Mouse (Mus musculus) small intestine, adult 2 months (tissue): ENCODE measurements around the gene Pde4dip.

Experiments
- CTCF ChIP-seq: fragments of 200-500 bp; IDR thresholded peaks from 2 replicates; pipeline ENCODE4 v1.5.1; 2012; ENCODE audit warnings: low read depth, mild to moderate bottlenecking, control low read depth, inconsistent platforms, low read length, moderate library complexity, mixed read lengths; ENCODE audit not compliant: insufficient replicate concordance, insufficient read length; ENCODE audit errors: extremely low read depth
- POLR2A ChIP-seq: fragments of 200-500 bp; IDR thresholded peaks from 2 replicates; pipeline ENCODE4 v1.6.1; 2012; ENCODE audit warnings: low read depth, mild to moderate bottlenecking, control low read depth, inconsistent platforms, low read length, moderate library complexity

DNA sequence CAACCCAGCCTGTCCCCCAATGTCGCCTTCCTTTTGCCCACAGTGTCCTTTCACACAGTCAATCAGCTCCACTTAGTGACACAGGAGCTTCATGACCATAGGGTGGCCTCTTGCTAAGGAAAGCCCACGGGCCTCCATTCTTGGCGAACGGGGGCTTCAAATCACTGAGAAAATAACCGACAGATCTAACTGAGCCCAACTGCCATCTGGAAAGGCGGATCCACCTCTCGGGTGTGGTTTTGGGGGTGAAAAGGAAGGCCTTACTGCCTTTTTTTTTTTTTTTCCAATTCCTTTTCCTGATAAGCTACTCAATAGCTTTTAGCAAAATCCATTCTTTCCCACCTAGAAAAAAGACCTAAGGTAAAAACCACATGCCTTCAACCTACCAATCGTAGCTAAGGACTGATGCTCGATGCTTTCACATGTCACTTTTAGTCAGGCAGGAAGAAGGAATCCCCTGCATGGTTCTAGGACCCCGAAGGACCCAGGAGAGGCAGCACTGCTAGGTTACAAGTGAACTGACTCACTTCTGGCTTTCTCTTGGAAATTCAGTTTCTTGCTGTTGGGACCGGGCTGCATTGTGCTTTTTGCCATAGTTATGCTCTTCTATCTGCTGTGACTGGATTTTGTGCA, 185.9 kb downstream of the Pde4dip start:
- TF ChIP-seq CTCF (no peak), POLR2A (no peak)
